Mouse (Mus musculus) cerebellum, adult 8-10 months (tissue): Measurements from ENCODE around the gene 1110059G10Rik.

Experiments used
- DNase-seq: peaks from one replicate; pipeline ENCODE4 v3.0.0; 2022

Gene 1110059G10Rik

GRCm38 (mm10) chr9:122950643-122951475 lies at the start of gene 1110059G10Rik, which contains the start of gene Kif15:
1110059G10Rik (minus strand) TSS chr9:122951000.
Kif15 (plus strand) TSS chr9:122951046.
- peak; percentile 92 for DNase-seq

GRCm38 (mm10) chr9:122999193-122999586 lies 48.4 kb upstream of the 1110059G10Rik start:
- no peak for DNase-seq

- DNase-seq = no peak
Observed at GRCm38 (mm10) chr9:122998406-122999192, 47.8 kb upstream of the 1110059G10Rik start.

- no peak for DNase-seq
Observed at GRCm38 (mm10) chr9:122928915-122929314, 21.9 kb downstream of the 1110059G10Rik start.

- DNase-seq = peak; percentile 70
Observed at GRCm38 (mm10) chr9:122922936-122923381, 27.8 kb downstream of the 1110059G10Rik start, which contains the start of gene Zfp105. Zfp105 (plus strand) TSS chr9:122923072.

- no peak for DNase-seq
Observed at GRCm38 (mm10) chr9:122922436-122922835, 28.4 kb downstream of the 1110059G10Rik start.

GRCm38 (mm10) chr9:122902717-122903535 lies 47.9 kb downstream of the 1110059G10Rik start:
- DNase-seq = peak; percentile 73

GRCm38 (mm10) chr9:122901047-122901446 lies 49.8 kb downstream of the 1110059G10Rik start:
- DNase-seq = no peak
